Mouse (Mus musculus): Measurements from ENCODE around the gene Adh6a. TPM values are rescaled to one million over a fixed set of nuclear protein-coding genes. Genes with fewer than 3 reads are reported as not detected.

Gene Adh6a
- total and polyA plus RNA-seq, 3 experiments: not detected

GRCm38 (mm10) chr3:138347041-138347440, 34.0 kb downstream of the Adh6a start:
- WGBS: 30% methylated on average over 3 of the region's 3 CpGs
- Histone ChIP-seq H3K9ac (ENCODE audit: low read depth, low read length) (no peak overlapping the region), H3K79me2 (replicated peaks; ENCODE audit: control insufficient read depth, insufficient read depth, low read length) (no peaks in the 10 kb centered on the region), H3K27ac (no peak overlapping the region), H3K36me3 (ENCODE audit: control insufficient read depth, insufficient read depth, low read length) (no peaks in the 10 kb centered on the region), H3K4me3 (no peak overlapping the region), H3K27me3 (ENCODE audit: control insufficient read depth, insufficient read depth, low read length) (no peaks in the 10 kb centered on the region), H3K4me1 (ENCODE audit: control insufficient read depth, insufficient read depth, low read length) (peaks cover 1% of the 10 kb centered on the region)
- intact Hi-C loops (cut with DNase I): no loop called here
- TF ChIP-seq POLR2A (IDR thresholded peaks at IDR 0.05; ENCODE audit: insufficient read depth, low read depth, low read length) (no peak), EP300 (IDR thresholded peaks at IDR 0.05; ENCODE audit: insufficient read depth, low read depth, low read length) (no peak), CTCF (IDR thresholded peaks at IDR 0.05) (no peak)
- DNase-seq: no peak

GRCm38 (mm10) chr3:138352012-138352809, 39.1 kb downstream of the Adh6a start:
- no peak overlapping the region for H3K4me3 ChIP-seq
- intact Hi-C loops (cut with DNase I): no loop called here
- 85% methylated on average over 11 of the region's 11 CpGs for WGBS
- H3K9ac ChIP-seq (ENCODE audit: low read depth, low read length): no peak overlapping the region
- no peaks in the 10 kb centered on the region for H3K27me3 ChIP-seq (ENCODE audit: control insufficient read depth, insufficient read depth, low read length)
- no peak for TF ChIP-seq POLR2A (IDR thresholded peaks at IDR 0.05; ENCODE audit: insufficient read depth, low read depth, low read length)
- TF ChIP-seq EP300 (IDR thresholded peaks at IDR 0.05; ENCODE audit: insufficient read depth, low read depth, low read length): no peak
- no peak for TF ChIP-seq CTCF (IDR thresholded peaks at IDR 0.05)
- no peak overlapping the region for H3K27ac ChIP-seq
- no peaks in the 10 kb centered on the region for H3K79me2 ChIP-seq (replicated peaks; ENCODE audit: control insufficient read depth, insufficient read depth, low read length)
- DNase-seq: no peak
- H3K36me3 ChIP-seq (ENCODE audit: control insufficient read depth, insufficient read depth, low read length): no peaks in the 10 kb centered on the region
- H3K4me1 ChIP-seq (ENCODE audit: control insufficient read depth, insufficient read depth, low read length): peaks cover 1% of the 10 kb centered on the region

GRCm38 (mm10) chr3:138358856-138359255, 45.8 kb downstream of the Adh6a start:
- DNase-seq: no peak
- no peaks in the 10 kb centered on the region for H3K36me3 ChIP-seq (ENCODE audit: control insufficient read depth, insufficient read depth, low read length)
- no peaks in the 10 kb centered on the region for H3K4me1 ChIP-seq (ENCODE audit: control insufficient read depth, insufficient read depth, low read length)
- intact Hi-C loops (cut with DNase I): no loop called here
- no peak overlapping the region for H3K9ac ChIP-seq (ENCODE audit: low read depth, low read length)
- H3K79me2 ChIP-seq (replicated peaks; ENCODE audit: control insufficient read depth, insufficient read depth, low read length): no peaks in the 10 kb centered on the region
- H3K4me3 ChIP-seq: no peak overlapping the region
- TF ChIP-seq CTCF (IDR thresholded peaks at IDR 0.05) (no peak), POLR2A (IDR thresholded peaks at IDR 0.05; ENCODE audit: insufficient read depth, low read depth, low read length) (no peak)
- H3K27me3 ChIP-seq (ENCODE audit: control insufficient read depth, insufficient read depth, low read length): no peaks in the 10 kb centered on the region
- no peak overlapping the region for H3K27ac ChIP-seq
- 77% methylated on average over 7 of the region's 7 CpGs for WGBS

- no peak for DNase-seq
- no peak overlapping the region for H3K27ac ChIP-seq
- 76% methylated on average over 4 of the region's 4 CpGs for WGBS
- H3K9ac ChIP-seq (ENCODE audit: low read depth, low read length): no peak overlapping the region
- no peaks in the 10 kb centered on the region for H3K4me1 ChIP-seq (ENCODE audit: control insufficient read depth, insufficient read depth, low read length)
- TF ChIP-seq EP300 (IDR thresholded peaks at IDR 0.05; ENCODE audit: insufficient read depth, low read depth, low read length) (no peak), CTCF (IDR thresholded peaks at IDR 0.05) (no peak), POLR2A (IDR thresholded peaks at IDR 0.05; ENCODE audit: insufficient read depth, low read depth, low read length) (no peak)
- intact Hi-C loops (cut with DNase I): no loop called here
- H3K4me3 ChIP-seq: no peak overlapping the region
- no peaks in the 10 kb centered on the region for H3K36me3 ChIP-seq (ENCODE audit: control insufficient read depth, insufficient read depth, low read length)
- no peaks in the 10 kb centered on the region for H3K79me2 ChIP-seq (replicated peaks; ENCODE audit: control insufficient read depth, insufficient read depth, low read length)
- no peaks in the 10 kb centered on the region for H3K27me3 ChIP-seq (ENCODE audit: control insufficient read depth, insufficient read depth, low read length)
Measured at GRCm38 (mm10) chr3:138360721-138361120, 47.6 kb downstream of the Adh6a start.

- no peaks in the 10 kb centered on the region for H3K27me3 ChIP-seq (ENCODE audit: control insufficient read depth, insufficient read depth, low read length)
- H3K27ac ChIP-seq: no peak overlapping the region
- H3K9ac ChIP-seq (ENCODE audit: low read depth, low read length): no peak overlapping the region
- TF ChIP-seq CTCF (IDR thresholded peaks at IDR 0.05) (no peak), POLR2A (IDR thresholded peaks at IDR 0.05; ENCODE audit: insufficient read depth, low read depth, low read length) (no peak), EP300 (IDR thresholded peaks at IDR 0.05; ENCODE audit: insufficient read depth, low read depth, low read length) (no peak)
- no peaks in the 10 kb centered on the region for H3K36me3 ChIP-seq (ENCODE audit: control insufficient read depth, insufficient read depth, low read length)
- intact Hi-C loops (cut with DNase I): no loop called here
- no peak overlapping the region for H3K4me3 ChIP-seq
- H3K4me1 ChIP-seq (ENCODE audit: control insufficient read depth, insufficient read depth, low read length): no peaks in the 10 kb centered on the region
- WGBS: 87% methylated on average over 2 of the region's 2 CpGs
- H3K79me2 ChIP-seq (replicated peaks; ENCODE audit: control insufficient read depth, insufficient read depth, low read length): no peaks in the 10 kb centered on the region
- DNase-seq: no peak
Measured at GRCm38 (mm10) chr3:138362920-138363319, 49.8 kb downstream of the Adh6a start.

GRCm38 (mm10) chr3:138366181-138366580, 53.1 kb downstream of the Adh6a start:
- no peaks in the 10 kb centered on the region for H3K36me3 ChIP-seq (ENCODE audit: control insufficient read depth, insufficient read depth, low read length)
- 89% methylated on average over 2 of the region's 2 CpGs for WGBS
- no peak overlapping the region for H3K27ac ChIP-seq
- intact Hi-C loops (cut with DNase I): no loop called here
- H3K79me2 ChIP-seq (replicated peaks; ENCODE audit: control insufficient read depth, insufficient read depth, low read length): no peaks in the 10 kb centered on the region
- H3K4me3 ChIP-seq: no peak overlapping the region
- no peak overlapping the region for H3K9ac ChIP-seq (ENCODE audit: low read depth, low read length)
- no peak for DNase-seq
- no peaks in the 10 kb centered on the region for H3K27me3 ChIP-seq (ENCODE audit: control insufficient read depth, insufficient read depth, low read length)
- TF ChIP-seq EP300 (IDR thresholded peaks at IDR 0.05; ENCODE audit: insufficient read depth, low read depth, low read length): no peak
- TF ChIP-seq POLR2A (IDR thresholded peaks at IDR 0.05; ENCODE audit: insufficient read depth, low read depth, low read length): no peak
- no peak for TF ChIP-seq CTCF (IDR thresholded peaks at IDR 0.05)
- H3K4me1 ChIP-seq (ENCODE audit: control insufficient read depth, insufficient read depth, low read length): no peaks in the 10 kb centered on the region
